Mouse (Mus musculus): ENCODE data around the gene Pgpep1. TPM values are rescaled to one million over a fixed set of nuclear protein-coding genes. Genes with fewer than 3 reads are reported as not detected.

Gene Pgpep1
- total and polyA plus RNA-seq, 3 experiments, result 12.3 to 30.0 (median 22.9) TPM

GRCm38 (mm10) chr8:70622220-70622619 is 38.0 kb downstream of the Pgpep1 start:
- Histone ChIP-seq H3K27ac (ENCODE audit: insufficient read depth, low read depth) (no peak overlapping the region), H3K79me2 (replicated peaks; ENCODE audit: control insufficient read depth, extremely low read depth, insufficient read depth, poor library complexity, severe bottlenecking) (no peaks in the 10 kb centered on the region), H3K36me3 (replicated peaks in 1 of 2; ENCODE audit: control insufficient read depth in 1 of 2, insufficient read depth in 1 of 2, low read length in 1 of 2) (peaks cover 0 to 6% of the 10 kb centered on the region in 2 experiments), H3K27me3 (replicated peaks) (no peaks in the 10 kb centered on the region), H3K9me3 (replicated peaks; ENCODE audit: low read length) (peaks cover 8% of the 10 kb centered on the region), H3K9ac (ENCODE audit: insufficient read depth, low read depth) (no peak overlapping the region), H3K4me2 (ENCODE audit: insufficient read depth, low read depth, poor library complexity, severe bottlenecking) (no peak overlapping the region), H3K4me1 (ENCODE audit: control insufficient read depth in 1 of 2, insufficient read depth in 2 of 2) (peaks cover 18 to 33% of the 10 kb centered on the region in 2 experiments), H3K4me3 (replicated peaks in 1 of 3; ENCODE audit: low read depth in 2 of 3, low read length in 2 of 3, poor library complexity in 1 of 3) (no peak overlapping the region)
- TF ChIP-seq USF2 (conservative IDR thresholded peaks at IDR 0.05; ENCODE audit: low read depth, low read length) (no peak), TBP (conservative IDR thresholded peaks at IDR 0.05; ENCODE audit: low read depth, low read length) (no peak), CHD1 (IDR thresholded peaks at IDR 0.05; ENCODE audit: low read depth, low read length) (no peak), MAZ (IDR thresholded peaks at IDR 0.05; ENCODE audit: low read depth, low read length) (no peak), ZMIZ1 (IDR thresholded peaks at IDR 0.05; ENCODE audit: low read depth, low read length) (no peak)
- DNase-seq (ENCODE audit: extremely low read depth), result no peak
- dilution Hi-C loops (cut with MboI; ENCODE audit: extremely low pct_ligation_motif_present, extremely low pct_unique_long_range_greater_than_20kb, low sequenced_read_pairs), result no loop called here
- in situ Hi-C loops (cut with MboI; ENCODE audit: low pct_ligation_motif_present, low pct_unique_long_range_greater_than_20kb, low sequenced_read_pairs), result no loop called here

DNA sequence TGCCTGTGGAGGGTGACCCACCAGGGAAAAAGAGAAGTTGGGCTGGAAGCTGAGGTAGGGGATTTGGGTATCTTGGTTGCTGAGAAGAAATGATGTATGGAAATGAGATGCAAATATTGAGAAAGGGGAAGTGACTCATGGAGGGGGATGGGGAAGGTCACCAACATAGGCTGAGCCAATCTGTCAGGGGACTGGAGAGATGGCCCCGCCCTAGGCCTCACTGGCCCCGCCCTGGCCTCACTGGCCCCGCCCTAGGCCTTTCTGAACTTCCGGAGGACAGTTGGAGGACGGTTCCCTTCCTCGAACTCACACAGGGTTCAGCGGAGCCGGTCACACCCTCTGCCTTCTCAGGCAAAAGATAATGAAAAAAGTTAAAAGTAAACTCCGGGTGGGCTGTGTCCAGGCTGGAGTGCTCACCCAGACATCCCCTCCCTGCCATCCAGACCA is 41.3 kb downstream of the Pgpep1 start:
- Histone ChIP-seq H3K9ac (ENCODE audit: insufficient read depth, low read depth) (no peak overlapping the region), H3K36me3 (replicated peaks in 1 of 2; ENCODE audit: control insufficient read depth in 1 of 2, insufficient read depth in 1 of 2, low read length in 1 of 2) (peaks cover 0 to 6% of the 10 kb centered on the region in 2 experiments), H3K79me2 (replicated peaks; ENCODE audit: control insufficient read depth, extremely low read depth, insufficient read depth, poor library complexity, severe bottlenecking) (no peaks in the 10 kb centered on the region), H3K4me3 (replicated peaks in 1 of 3; ENCODE audit: low read depth in 2 of 3, low read length in 2 of 3, poor library complexity in 1 of 3) (peak overlapping the region in 2 of 3 experiments; percentile 6 to 42), H3K4me2 (ENCODE audit: insufficient read depth, low read depth, poor library complexity, severe bottlenecking) (peak overlapping the region; percentile 48), H3K27ac (ENCODE audit: insufficient read depth, low read depth) (peak overlapping the region; percentile 82), H3K9me3 (replicated peaks; ENCODE audit: low read length) (no peaks in the 10 kb centered on the region), H3K27me3 (replicated peaks) (no peaks in the 10 kb centered on the region), H3K4me1 (ENCODE audit: control insufficient read depth in 1 of 2, insufficient read depth in 2 of 2) (peaks cover 29 to 61% of the 10 kb centered on the region in 2 experiments)
- dilution Hi-C loops (cut with MboI; ENCODE audit: extremely low pct_ligation_motif_present, extremely low pct_unique_long_range_greater_than_20kb, low sequenced_read_pairs) (no loop called here), in situ Hi-C loops (cut with MboI; ENCODE audit: low pct_ligation_motif_present, low pct_unique_long_range_greater_than_20kb, low sequenced_read_pairs) (no loop called here)
- TF ChIP-seq IRF4 (IDR thresholded peaks at IDR 0.05; ENCODE audit: low read depth, low read length) (peak; percentile 59), ZMIZ1 (IDR thresholded peaks at IDR 0.05; ENCODE audit: low read depth, low read length) (no peak; the same call in 1 of the 2 replicates), JUN (IDR thresholded peaks at IDR 0.05; ENCODE audit: insufficient read depth, low read depth, low read length) (peak; percentile 74), SMC3 (IDR thresholded peaks at IDR 0.05; ENCODE audit: low read depth, low read length) (no peak), EP300 (IDR thresholded peaks at IDR 0.05; ENCODE audit: low read length) (peak; percentile 69), ETS1 (conservative IDR thresholded peaks at IDR 0.05; ENCODE audit: low read depth, low read length) (peak; percentile 60), CHD2 (IDR thresholded peaks at IDR 0.05; ENCODE audit: low read length) (peak; percentile 82), HCFC1 (IDR thresholded peaks at IDR 0.05; ENCODE audit: low read depth, low read length) (peak; percentile 26; the same call in 1 of the 2 replicates), RCOR1 (conservative IDR thresholded peaks at IDR 0.05; ENCODE audit: low read depth, low read length) (no peak), MAX (IDR thresholded peaks at IDR 0.05; ENCODE audit: low read length) (no peak), BHLHE40 (IDR thresholded peaks at IDR 0.05; ENCODE audit: low read depth, low read length) (peak; percentile 47; the same call in 1 of the 2 replicates), POLR2A (IDR thresholded peaks at IDR 0.05; ENCODE audit: low read depth, low read length) (peak; percentile 80), NELFE (IDR thresholded peaks at IDR 0.05; ENCODE audit: low read depth, low read length) (peak; percentile 82), CHD1 (IDR thresholded peaks at IDR 0.05; ENCODE audit: low read depth, low read length) (no peak), TCF12 (IDR thresholded peaks at IDR 0.05; ENCODE audit: low read depth, low read length) (peak; percentile 32; the same call in 1 of the 2 replicates), RAD21 (IDR thresholded peaks at IDR 0.05; ENCODE audit: low read depth, low read length) (no peak), ELF1 (IDR thresholded peaks at IDR 0.05; ENCODE audit: low read depth, low read length) (no peak; the same call in none of the 2 replicates), TBP (conservative IDR thresholded peaks at IDR 0.05; ENCODE audit: low read depth, low read length) (0 out of 2 replicates have a peak, but pooled peaks have one; percentile 46), MYC (IDR thresholded peaks at IDR 0.05; ENCODE audit: low read depth, low read length) (no peak), SIN3A (IDR thresholded peaks at IDR 0.05; ENCODE audit: low read length) (0 out of 2 replicates have a peak, but pooled peaks have one; percentile 9), MAZ (IDR thresholded peaks at IDR 0.05; ENCODE audit: low read depth, low read length) (no peak)
- peak; percentile 98 for DNase-seq (ENCODE audit: extremely low read depth)
